Mouse (Mus musculus): ENCODE data around the gene Rimklb. TPM values are rescaled to one million over a fixed set of nuclear protein-coding genes. Genes with fewer than 3 reads are reported as not detected.
A peak's percentile ranks its signal among the peaks of the same experiment; 100 is the strongest.
"Not testable (repeated sequence)": the region's sequence is repeated elsewhere in the genome, so short reads cannot be mapped to it uniquely, and the experiment has no call there.

The Rimklb gene
- polyA plus RNA-seq, 1 experiment from 2014 or later = 12.3 TPM

- no peak overlapping the region for H3K27ac ChIP-seq
- 82% methylated on average over 8 of the region's 8 CpGs for WGBS
- no peaks in the 10 kb centered on the region for H3K36me3 ChIP-seq
- H3K9me3 ChIP-seq = no peaks in the 10 kb centered on the region
- no peaks in the 10 kb centered on the region for H3K4me1 ChIP-seq
- H3K9ac ChIP-seq = no peak overlapping the region
- no peak overlapping the region for H3K4me3 ChIP-seq
- no peaks in the 10 kb centered on the region for H3K27me3 ChIP-seq
- no peak overlapping the region for H3K4me2 ChIP-seq
- ATAC-seq (ENCODE audit: borderline replicate concordance, extremely low read depth, low FRiP score, low TSS enrichment) = 0 out of 2 replicates have a peak, but pooled peaks have one; percentile 19
Measured at GRCm38 (mm10) chr6:122523289-122523688, 24.7 kb upstream of the Rimklb start.

GRCm38 (mm10) chr6:122522595-122522994, 24.0 kb upstream of the Rimklb start:
- H3K4me2 ChIP-seq = no peak overlapping the region; the same call in 1 of the 2 replicates
- H3K27ac ChIP-seq = no peak overlapping the region
- H3K9ac ChIP-seq = no peak overlapping the region
- no peaks in the 10 kb centered on the region for H3K4me1 ChIP-seq
- no peaks in the 10 kb centered on the region for H3K27me3 ChIP-seq
- WGBS = 62% methylated on average over 9 of the region's 9 CpGs
- H3K9me3 ChIP-seq = no peaks in the 10 kb centered on the region
- no peak overlapping the region for H3K4me3 ChIP-seq
- H3K36me3 ChIP-seq = no peaks in the 10 kb centered on the region
- ATAC-seq (ENCODE audit: borderline replicate concordance, extremely low read depth, low FRiP score, low TSS enrichment) = no peak

- Histone ChIP-seq H3K4me1 (no peaks in the 10 kb centered on the region), H3K4me2 (no peak overlapping the region), H3K9ac (no peak overlapping the region), H3K27me3 (no peaks in the 10 kb centered on the region), H3K27ac (no peak overlapping the region), H3K36me3 (no peaks in the 10 kb centered on the region), H3K4me3 (no peak overlapping the region), H3K9me3 (no peaks in the 10 kb centered on the region)
- 21% methylated on average over 2 of the region's 2 CpGs for WGBS
- no peak for ATAC-seq (ENCODE audit: borderline replicate concordance, extremely low read depth, low FRiP score, low TSS enrichment)
Measured at GRCm38 (mm10) chr6:122519384-122519783, 20.8 kb upstream of the Rimklb start.

GRCm38 (mm10) chr6:122517668-122518067, 19.1 kb upstream of the Rimklb start:
- Histone ChIP-seq H3K9ac (no peak overlapping the region), H3K9me3 (no peaks in the 10 kb centered on the region), H3K36me3 (no peaks in the 10 kb centered on the region), H3K27me3 (no peaks in the 10 kb centered on the region), H3K27ac (no peak overlapping the region), H3K4me3 (no peak overlapping the region), H3K4me1 (no peaks in the 10 kb centered on the region), H3K4me2 (no peak overlapping the region)
- 0 out of 2 replicates have a peak, but pooled peaks have one; percentile 53 for ATAC-seq (ENCODE audit: borderline replicate concordance, extremely low read depth, low FRiP score, low TSS enrichment)
- 65% methylated on average over 1 of the region's 1 CpGs for WGBS

- not testable (repeated sequence) for H3K27me3 ChIP-seq; H3K9ac ChIP-seq; H3K4me1 ChIP-seq; H3K27ac ChIP-seq; H3K4me2 ChIP-seq; H3K4me3 ChIP-seq; H3K36me3 ChIP-seq; ATAC-seq (ENCODE audit: borderline replicate concordance, extremely low read depth, low FRiP score, low TSS enrichment); H3K9me3 ChIP-seq
- 86% methylated on average over 2 of the region's 2 CpGs for WGBS
Measured at GRCm38 (mm10) chr6:122515762-122516161, 17.2 kb upstream of the Rimklb start.

- Histone ChIP-seq H3K27ac (no peak overlapping the region), H3K27me3 (no peaks in the 10 kb centered on the region), H3K9ac (no peak overlapping the region), H3K9me3 (no peaks in the 10 kb centered on the region), H3K4me2 (no peak overlapping the region), H3K4me1 (no peaks in the 10 kb centered on the region), H3K4me3 (no peak overlapping the region), H3K36me3 (no peaks in the 10 kb centered on the region)
- no peak for ATAC-seq (ENCODE audit: borderline replicate concordance, extremely low read depth, low FRiP score, low TSS enrichment)
- 64% methylated on average over 3 of the region's 3 CpGs for whole genome bisulfite sequencing
Measured at GRCm38 (mm10) chr6:122514312-122514711, 15.8 kb upstream of the Rimklb start.

- H3K4me2 ChIP-seq = no peak overlapping the region
- H3K36me3 ChIP-seq = no peaks in the 10 kb centered on the region
- H3K4me3 ChIP-seq = no peak overlapping the region
- H3K9me3 ChIP-seq = no peaks in the 10 kb centered on the region
- no peaks in the 10 kb centered on the region for H3K4me1 ChIP-seq
- H3K27ac ChIP-seq = no peak overlapping the region
- ATAC-seq (ENCODE audit: borderline replicate concordance, extremely low read depth, low FRiP score, low TSS enrichment) = peak; percentile 43; the same call in 1 of the 2 replicates
- no peaks in the 10 kb centered on the region for H3K27me3 ChIP-seq
- H3K9ac ChIP-seq = no peak overlapping the region
- 33% methylated on average over 12 of the region's 12 CpGs for WGBS
Measured at GRCm38 (mm10) chr6:122512914-122513878, 14.6 kb upstream of the Rimklb start.

GRCm38 (mm10) chr6:122508494-122508893, 9.9 kb upstream of the Rimklb start:
- Histone ChIP-seq H3K9ac (no peak overlapping the region), H3K9me3 (no peaks in the 10 kb centered on the region), H3K27ac (no peak overlapping the region), H3K4me3 (no peak overlapping the region), H3K36me3 (no peaks in the 10 kb centered on the region), H3K27me3 (no peaks in the 10 kb centered on the region), H3K4me1 (peaks cover 7% of the 10 kb centered on the region; the same call in 1 of the 2 replicates), H3K4me2 (no peak overlapping the region)
- WGBS = 66% methylated on average over 8 of the region's 8 CpGs
- no peak for ATAC-seq (ENCODE audit: borderline replicate concordance, extremely low read depth, low FRiP score, low TSS enrichment)

- no peak within 1 kb of the TSS for H3K9ac ChIP-seq
- no peaks in the 10 kb centered on the region for H3K9me3 ChIP-seq
- H3K4me2 ChIP-seq = no peak within 1 kb of the TSS
- no peak within 1 kb of the TSS for H3K27ac ChIP-seq
- H3K4me1 ChIP-seq = peaks cover 7% of the 10 kb centered on the region; the same call in 1 of the 2 replicates
- H3K27me3 ChIP-seq = no peaks in the 10 kb centered on the region
- H3K4me3 ChIP-seq = no peak within 1 kb of the TSS
- ATAC-seq (ENCODE audit: borderline replicate concordance, extremely low read depth, low FRiP score, low TSS enrichment) = no peak
- H3K36me3 ChIP-seq = no peaks in the 10 kb centered on the region
- WGBS = 82% methylated on average over 3 of the region's 3 CpGs
Measured at GRCm38 (mm10) chr6:122505545-122505944, 7.0 kb upstream of the Rimklb start, which contains the start of gene Mfap5. Gene Mfap5, plus strand, starts transcription at chr6:122505845.

- Histone ChIP-seq H3K27ac (no peak overlapping the region), H3K4me1 (peaks cover 7% of the 10 kb centered on the region; the same call in 1 of the 2 replicates), H3K27me3 (no peaks in the 10 kb centered on the region), H3K4me2 (no peak overlapping the region), H3K9ac (no peak overlapping the region), H3K9me3 (no peaks in the 10 kb centered on the region), H3K4me3 (no peak overlapping the region), H3K36me3 (no peaks in the 10 kb centered on the region)
- 33% methylated on average over 4 of the region's 4 CpGs for WGBS
- 0 out of 2 replicates have a peak, but pooled peaks have one; percentile 17 for ATAC-seq (ENCODE audit: borderline replicate concordance, extremely low read depth, low FRiP score, low TSS enrichment)
Measured at GRCm38 (mm10) chr6:122505041-122505440, 6.5 kb upstream of the Rimklb start.

- ATAC-seq (ENCODE audit: borderline replicate concordance, extremely low read depth, low FRiP score, low TSS enrichment) = no peak
- H3K9me3 ChIP-seq = no peaks in the 10 kb centered on the region
- no peaks in the 10 kb centered on the region for H3K36me3 ChIP-seq
- H3K4me3 ChIP-seq = no peak overlapping the region
- H3K4me2 ChIP-seq = 0 out of 2 replicates have a peak overlapping the region, but pooled peaks have one; percentile 49
- no peak overlapping the region for H3K9ac ChIP-seq
- peak overlapping the region; percentile 89 for H3K27ac ChIP-seq
- H3K4me1 ChIP-seq = peaks cover 31% of the 10 kb centered on the region
- WGBS = 27% methylated on average over 5 of the region's 5 CpGs
- no peaks in the 10 kb centered on the region for H3K27me3 ChIP-seq
Measured at GRCm38 (mm10) chr6:122496501-122496900, 2.1 kb downstream of the Rimklb start.

All from lung, embryonic 15.5 days (tissue).